Mouse (Mus musculus) gastrocnemius, postnatal 4 days (tissue): ENCODE results near the gene Mark4. TPM values are rescaled to one million over a fixed set of nuclear protein-coding genes. Genes with fewer than 3 reads are reported as not detected.

Experiments
- DNase-seq, 2 experiments: peaks; one replicate each; pipeline ENCODE4 v3.0.0; 2021 to 2022; ENCODE audit warnings: low spot score in 2 of 2, mixed read lengths in 2 of 2
- total RNA-seq, 2 experiments: library from RNA; stranded (reverse); gene quantifications; 2 replicates each; pipeline ENCODE4 v1.2.3; 2021

The Mark4 gene
- total RNA-seq, 2 experiments from 2014 or later: 18.9 to 20.5 TPM

DNA sequence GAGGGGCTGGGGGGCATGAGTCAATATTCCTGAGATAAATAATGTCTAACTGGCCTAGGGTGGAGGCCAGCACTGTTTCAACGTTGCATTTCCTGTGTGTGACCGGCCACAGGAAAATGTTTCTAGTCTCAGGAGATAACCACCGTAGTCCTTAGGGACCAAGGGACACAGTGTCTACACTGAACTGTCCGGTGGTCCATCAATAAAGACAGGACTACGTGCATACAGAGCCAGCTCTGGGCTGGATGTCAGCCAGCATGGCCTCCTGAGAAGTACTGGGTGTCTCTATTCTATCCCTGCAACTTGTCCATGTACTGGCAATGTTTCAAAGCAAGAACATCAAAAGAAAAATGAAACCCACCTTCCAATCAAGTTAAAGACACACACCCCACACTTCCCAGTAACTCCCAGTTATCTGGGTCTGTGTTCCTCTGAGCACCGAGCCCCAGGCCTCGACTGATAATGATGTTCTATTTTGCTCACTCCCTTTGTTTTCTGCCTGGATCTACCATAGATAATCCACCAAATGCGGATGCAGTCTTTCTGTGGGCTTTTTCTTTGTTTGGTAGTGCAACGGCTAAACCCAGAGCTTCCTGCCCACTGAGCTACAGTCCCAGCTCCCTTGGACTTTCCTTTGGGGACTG, 17.1 kb downstream of the Mark4 start:
- no peak for DNase-seq

DNA sequence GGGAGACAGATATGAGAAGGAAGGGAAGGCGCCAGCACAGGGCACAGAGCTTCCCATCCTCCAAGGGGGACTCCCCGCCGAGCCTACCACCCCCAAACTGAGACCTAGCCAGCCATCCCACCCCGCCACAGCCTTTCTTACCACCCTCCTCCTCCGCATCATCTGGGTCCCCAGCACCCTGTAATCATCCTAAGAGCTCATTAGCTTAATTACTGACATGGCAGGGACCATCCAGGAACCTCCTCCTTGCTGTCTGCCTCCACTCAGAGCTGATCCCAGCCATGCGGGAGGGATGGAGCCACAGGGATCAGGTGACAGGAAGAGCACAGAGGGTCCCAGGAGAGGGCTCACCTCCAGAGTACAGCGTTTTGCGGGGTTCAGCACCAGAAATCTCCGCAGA, 21.6 kb downstream of the Mark4 start:
- DNase-seq: no peak

DNA sequence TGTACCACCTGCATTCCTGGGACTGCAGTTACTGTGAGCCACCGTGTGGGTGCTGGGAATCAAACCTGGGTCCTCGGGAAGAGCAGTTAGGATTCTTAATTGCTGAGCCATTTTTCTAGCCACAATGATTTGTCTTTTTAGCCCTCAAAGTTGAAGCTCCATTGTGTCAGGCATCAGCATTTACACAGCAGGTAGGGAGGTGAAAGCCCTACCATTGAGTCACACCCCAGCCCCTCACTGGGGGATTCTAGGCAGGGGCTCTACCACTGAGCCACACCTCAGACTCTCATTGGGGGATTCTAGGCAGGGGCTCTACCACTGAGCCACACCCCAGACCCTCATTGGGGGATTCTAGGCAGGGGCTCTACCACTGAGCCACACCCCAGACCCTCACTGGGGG, 22.3 kb downstream of the Mark4 start:
- no peak for DNase-seq

DNA sequence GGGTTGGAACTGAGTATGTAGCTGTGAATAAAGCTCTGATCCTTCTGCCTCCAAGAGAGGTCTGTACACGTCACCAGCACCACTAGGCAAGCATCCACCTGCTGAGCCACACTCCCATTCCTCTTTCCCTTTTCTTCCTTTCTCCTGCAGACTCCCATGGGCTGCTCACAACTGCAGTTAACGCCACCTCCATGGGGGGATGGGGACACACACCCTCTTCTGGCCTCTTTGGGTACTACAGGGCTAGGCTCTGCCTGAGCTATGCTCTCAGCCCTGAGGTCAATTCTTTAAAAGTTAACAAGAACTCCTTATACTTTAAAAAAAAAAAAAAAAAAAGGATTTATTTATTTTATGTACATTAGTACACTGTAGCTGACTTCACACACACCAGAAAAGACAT, 26.1 kb downstream of the Mark4 start:
- DNase-seq: no peak

DNA sequence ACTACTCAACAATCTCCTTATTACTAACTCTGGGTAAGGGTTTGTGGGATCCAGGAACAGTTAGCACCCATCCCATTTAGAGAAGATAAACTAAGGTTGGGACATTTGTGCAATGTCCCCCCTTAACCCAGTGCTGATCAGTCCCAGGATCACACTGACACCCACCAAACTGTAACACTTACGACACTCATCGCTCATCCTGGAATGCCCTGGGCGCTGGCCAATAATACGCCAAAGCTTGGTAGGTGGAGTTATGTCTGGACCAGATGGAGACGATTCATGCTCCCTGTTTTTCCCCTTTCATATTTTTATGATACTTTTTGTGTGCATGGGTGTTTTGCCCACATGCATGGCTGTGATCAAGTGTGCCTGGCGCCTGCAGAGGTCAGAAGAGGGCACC, 28.2 kb downstream of the Mark4 start:
- DNase-seq: no peak

DNA sequence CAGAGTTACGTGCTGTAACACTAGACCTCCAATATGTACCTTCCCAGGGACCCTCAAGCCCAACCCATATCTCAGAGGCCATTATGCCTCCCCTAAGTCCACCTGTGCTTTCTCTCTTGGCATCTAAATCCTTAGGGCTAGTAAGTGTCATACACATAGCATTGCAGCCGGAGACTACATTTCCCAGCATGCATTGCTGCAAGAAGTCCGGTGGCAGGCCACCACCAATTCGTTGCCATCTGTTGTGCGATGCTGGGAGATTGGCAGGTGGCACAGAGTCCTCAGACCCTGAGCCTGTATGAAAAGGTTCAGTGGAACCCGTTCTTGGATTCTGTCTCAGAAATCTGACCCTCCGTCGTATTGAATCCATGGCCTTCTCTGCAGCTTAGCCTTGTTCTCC, 28.9 kb downstream of the Mark4 start:
- DNase-seq: no peak

DNA sequence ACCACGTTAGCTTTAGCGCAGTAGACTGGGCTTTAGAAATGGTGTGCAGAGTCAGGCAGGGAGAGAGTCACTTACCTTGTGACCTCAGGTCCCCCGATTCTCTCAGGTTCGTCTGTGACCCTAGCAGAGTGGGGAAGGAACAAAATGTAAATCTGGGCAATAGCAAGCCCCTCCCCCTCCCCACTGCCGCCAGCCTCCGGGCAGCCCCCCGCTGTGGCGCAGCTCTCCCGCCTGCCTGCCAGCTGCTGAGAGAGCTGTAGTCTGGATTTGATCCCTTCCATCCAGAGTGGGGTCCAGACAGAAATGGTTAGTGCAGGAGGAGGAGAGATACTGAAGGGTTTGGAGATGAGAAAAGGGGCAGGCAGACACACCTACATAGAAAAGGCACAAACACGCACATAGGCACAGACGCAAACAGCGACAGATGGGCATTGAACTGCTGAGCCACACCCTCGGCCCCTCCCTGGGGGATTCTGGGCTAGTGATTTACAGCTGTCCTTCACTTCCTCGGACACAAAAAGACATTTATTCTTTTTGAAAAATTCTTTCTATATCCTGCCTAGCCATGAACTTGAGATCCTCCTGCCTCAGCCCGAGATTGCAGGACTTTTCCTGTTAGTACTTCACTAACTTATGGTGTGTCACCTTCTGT, 30.5 kb downstream of the Mark4 start:
- DNase-seq: no peak

DNA sequence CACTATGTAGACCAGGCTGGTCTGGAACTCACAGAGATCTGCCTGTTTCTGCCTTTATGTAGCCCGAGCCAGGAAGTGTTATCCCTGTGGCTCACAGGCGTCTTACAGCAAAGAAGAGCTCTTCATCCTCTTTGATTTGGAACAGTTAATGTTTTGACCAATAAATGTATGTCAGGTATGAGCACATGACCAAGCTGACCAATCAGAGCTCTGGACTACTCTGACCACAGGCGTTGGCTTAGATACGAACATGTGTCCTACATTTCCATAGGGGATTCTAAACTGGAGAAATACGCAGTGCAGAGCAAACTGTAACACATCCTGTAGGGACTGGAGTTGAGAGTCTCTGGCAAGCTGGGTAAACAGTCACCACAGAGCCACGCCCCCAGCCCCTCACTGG, 31.7 kb downstream of the Mark4 start:
- no peak for DNase-seq

DNA sequence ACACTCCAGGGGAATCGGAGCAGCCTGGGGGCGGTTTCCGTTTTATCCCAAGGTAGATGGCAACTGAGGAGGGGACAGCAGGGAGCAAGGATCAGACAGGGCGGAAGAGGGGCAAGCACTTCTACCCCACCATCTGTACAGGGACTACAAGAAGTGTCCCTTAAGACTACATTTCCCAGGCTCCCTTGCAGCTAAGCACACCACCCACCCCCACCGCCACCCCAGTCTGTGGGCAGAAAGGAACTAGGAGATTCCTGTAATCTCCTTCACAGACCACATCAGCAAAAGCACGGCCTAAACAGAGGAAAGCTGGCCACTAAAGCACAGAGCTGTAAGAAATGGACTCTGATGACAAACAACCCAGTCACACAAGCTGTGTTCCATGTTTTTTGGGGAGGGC, 32.3 kb downstream of the Mark4 start:
- DNase-seq: no peak

DNA sequence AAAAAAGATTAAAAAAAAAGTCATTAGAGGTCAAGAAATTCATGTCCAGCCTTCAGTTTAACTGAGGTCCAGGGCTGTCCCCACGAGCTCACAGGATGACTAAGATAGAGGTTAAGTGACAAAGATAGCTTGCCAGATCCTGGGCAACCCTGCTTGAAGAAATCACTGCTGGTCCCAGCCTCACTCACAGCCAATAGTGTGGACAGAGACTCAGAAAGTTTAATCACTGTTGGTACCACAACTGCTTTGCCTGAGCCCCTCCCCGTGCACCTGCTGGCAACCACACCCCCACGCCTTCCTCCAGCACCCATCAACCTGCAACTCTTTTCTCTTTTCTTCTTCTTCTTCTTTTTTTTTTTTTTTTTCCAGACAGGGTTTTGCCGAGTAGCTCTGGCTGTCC, 34.6 kb downstream of the Mark4 start:
- DNase-seq: no peak

DNA sequence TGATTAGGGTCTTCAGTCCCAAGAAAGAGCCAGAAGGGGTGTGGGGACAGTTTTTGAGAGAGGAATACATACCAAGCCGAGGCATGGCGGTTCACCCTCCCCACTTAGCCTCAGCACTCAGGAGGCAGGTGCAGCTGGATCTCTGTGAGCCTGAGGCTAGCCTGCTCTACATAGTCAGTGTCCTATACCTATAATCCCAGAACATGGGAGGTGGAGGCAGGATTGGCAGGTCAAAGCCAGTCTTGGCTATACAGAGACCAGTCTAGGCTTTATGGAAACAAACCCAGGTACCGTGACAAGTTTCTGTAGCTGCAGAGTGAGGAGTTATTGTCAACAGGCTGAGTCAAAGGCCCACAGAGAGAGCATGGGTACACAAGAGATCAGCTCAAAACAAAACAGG, 35.5 kb downstream of the Mark4 start:
- no peak for DNase-seq

DNA sequence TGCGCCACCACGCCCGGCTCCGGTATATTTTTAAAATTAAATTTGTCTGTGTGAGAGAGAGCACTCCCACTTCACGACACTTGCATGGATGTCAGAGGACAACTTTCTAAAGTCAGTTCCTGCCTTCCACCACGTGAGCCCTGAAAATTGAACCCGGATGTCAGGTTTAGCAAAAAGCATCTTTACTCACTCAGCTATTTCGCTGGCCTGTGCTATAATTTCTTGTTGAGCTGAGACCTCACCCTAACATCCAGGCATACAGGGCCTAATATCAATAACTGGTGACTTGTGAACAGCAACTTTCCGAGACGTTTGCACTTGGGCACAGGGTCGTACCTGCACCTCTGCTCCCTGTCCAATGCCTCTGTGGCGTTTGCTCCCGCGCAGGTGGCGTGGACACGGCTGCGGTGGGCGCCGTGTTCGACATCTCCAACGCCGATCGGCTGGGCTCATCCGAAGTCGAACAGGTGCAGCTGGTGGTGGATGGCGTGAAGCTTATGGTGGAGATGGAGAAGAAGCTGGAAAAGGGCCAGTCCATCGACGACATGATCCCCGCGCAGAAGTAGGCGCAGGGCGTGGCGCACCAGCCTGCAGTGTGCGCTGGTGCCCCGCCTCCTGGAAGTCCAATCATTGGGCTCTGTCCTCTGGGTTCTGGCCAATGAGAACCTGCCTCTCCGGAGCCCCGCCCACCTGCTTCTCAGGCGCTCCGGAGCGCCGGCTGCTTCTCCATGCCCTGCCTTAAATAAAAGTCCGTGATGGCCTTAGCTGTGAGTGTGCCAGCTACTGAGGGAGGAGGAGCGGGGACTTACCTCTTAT, 37.6 kb downstream of the Mark4 start:
- DNase-seq: peak in 1 of 2 experiments; percentile 77

DNA sequence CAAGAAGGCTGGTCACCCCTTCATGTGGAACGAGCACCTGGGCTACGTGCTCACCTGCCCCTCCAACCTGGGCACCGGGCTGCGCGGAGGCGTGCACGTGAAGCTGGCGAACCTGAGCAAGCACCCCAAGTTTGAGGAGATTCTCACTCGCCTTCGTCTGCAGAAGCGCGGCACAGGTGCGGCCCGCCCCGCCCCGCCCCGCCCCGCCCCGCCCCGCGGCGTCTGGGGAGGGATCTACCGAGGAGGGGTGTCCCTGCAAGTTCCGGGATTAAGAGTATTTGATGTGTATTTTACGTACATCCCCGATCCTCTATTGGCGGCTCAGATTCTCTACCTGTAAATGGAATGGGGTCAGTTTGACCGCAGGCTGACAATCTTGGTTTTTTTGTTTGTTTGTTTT, 38.5 kb downstream of the Mark4 start:
- DNase-seq: no peak

DNA sequence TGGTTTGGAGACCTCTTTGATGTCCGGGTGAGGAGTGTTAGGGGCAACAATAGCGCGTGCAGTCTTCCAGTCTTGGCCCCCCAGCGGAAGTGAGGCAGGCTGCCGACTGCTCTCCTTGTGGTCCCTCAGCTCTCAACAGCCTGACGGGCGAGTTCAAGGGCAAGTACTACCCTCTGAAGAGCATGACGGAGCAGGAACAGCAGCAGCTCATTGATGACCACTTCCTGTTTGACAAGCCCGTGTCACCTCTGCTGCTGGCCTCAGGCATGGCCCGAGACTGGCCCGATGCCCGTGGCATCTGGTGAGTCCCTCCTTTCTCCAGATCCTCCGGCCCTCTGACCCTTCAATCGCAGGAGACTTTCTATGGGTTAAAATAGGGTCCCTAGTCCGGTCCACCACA, 42.0 kb downstream of the Mark4 start:
- no peak for DNase-seq

DNA sequence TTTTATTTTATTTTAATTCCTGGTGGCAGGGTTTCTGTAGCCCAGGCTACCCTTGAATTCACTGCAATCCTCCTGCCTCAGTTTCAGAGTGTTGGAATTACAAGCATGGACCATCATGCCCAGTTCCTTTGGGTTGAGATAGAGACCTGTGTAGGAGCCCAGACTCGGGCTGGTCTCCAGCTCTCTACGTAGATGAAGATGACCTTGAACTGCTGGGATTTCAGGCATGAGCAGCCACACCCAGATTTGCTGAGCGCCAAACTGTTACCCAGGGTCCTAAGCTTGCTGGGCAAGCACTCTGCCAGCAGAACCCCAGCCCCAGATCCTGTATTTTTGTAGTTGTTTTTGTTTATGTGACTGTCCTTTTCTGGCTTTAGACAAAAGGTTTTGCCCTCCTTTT, 45.1 kb downstream of the Mark4 start:
- DNase-seq: no peak

DNA sequence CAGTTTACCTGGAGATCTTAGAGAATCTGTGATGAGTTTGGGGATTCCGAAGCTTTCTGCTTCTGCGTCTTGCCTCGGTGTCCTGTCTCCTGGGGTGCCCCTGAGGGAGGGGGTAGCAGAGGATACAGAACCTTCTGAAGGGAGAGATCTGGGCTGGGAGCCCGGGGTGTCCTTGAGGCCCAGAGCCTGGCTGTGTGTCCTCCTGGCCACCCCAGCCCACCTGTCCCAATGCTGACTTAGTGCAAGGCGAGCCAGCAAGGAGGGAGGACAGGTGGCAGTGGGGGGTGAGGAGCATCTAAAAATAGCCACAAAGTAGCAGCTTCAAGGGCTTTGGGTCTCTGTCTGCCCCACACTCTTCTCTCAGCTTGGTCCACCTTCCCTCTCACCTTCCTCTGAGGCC, 46.8 kb downstream of the Mark4 start:
- no peak for DNase-seq

DNA sequence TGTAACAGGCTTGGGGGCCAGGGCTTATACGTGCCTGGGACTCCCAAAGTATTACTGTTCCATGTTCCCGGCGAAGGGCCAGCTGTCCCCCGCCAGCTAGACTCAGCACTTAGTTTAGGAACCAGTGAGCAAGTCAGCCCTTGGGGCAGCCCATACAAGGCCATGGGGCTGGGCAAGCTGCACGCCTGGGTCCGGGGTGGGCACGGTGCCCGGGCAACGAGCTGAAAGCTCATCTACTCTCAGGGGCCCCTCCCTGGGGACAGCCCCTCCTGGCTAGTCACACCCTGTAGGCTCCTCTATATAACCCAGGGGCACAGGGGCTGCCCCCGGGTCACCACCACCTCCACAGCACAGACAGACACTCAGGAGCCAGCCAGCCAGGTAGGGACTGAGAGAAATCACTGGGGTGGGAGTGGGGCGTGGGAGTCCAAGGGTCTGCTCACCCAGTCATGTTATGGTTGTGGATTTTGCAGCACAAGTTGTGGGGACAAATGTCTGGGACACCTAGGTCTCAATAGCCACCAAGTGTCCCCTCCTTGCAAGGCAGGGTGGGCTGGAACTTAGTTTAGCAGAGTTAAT, 47.8 kb downstream of the Mark4 start:
- peak in 1 of 2 experiments; percentile 72 for DNase-seq

DNA sequence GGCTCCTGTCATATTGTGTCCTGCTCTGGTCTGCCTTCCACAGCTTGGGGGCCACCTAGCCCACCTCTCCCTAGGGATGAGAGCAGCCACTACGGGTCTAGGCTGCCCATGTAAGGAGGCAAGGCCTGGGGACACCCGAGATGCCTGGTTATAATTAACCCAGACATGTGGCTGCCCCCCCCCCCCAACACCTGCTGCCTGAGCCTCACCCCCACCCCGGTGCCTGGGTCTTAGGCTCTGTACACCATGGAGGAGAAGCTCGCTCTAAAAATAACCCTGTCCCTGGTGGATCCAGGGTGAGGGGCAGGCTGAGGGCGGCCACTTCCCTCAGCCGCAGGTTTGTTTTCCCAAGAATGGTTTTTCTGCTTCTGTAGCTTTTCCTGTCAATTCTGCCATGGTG, 48.9 kb downstream of the Mark4 start:
- DNase-seq: no peak

DNA sequence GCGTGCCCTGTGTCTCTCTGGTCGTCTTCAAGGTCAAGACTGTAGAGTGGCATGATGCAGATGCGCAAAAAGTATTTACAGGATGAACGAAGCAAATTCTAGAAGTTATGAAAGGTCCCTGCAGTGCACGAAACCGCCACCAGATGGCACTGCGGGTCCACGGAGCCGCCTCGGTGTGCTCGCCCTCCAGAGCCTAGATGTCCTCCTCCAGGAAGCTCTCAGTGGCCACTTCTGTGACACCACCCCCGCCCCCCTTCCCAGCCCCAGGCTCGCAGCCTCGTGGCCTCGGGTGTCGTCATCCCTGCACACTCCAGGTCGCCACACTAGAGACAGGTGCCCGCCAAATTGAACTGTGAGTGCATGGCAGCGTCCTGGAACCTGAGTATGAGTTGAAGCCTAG, 53.2 kb downstream of the Mark4 start:
- DNase-seq: peak; percentile 73 to 76

DNA sequence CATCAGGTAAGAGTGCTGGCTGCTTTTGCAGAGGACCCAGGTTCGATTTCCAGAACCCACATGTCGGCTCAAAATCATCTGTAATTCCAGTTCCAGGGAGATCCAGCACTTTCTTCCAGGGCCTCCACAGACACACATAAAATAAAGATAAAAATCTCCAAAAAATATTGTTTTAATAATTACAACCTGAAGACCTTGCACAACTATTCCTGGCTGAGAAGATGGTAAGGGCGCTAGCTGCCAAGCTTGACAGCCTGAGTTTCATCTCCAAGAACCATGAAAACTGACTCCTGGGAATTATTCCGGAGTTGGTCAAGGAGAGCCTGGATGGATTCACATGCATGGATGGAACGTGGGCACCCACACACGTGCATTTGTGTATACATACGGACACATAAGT, 54.1 kb downstream of the Mark4 start, which contains the start of gene Ckm:
Ckm (plus strand) TSS at position 301 of the 400 bp plus-strand sequence.
- no peak for DNase-seq

DNA sequence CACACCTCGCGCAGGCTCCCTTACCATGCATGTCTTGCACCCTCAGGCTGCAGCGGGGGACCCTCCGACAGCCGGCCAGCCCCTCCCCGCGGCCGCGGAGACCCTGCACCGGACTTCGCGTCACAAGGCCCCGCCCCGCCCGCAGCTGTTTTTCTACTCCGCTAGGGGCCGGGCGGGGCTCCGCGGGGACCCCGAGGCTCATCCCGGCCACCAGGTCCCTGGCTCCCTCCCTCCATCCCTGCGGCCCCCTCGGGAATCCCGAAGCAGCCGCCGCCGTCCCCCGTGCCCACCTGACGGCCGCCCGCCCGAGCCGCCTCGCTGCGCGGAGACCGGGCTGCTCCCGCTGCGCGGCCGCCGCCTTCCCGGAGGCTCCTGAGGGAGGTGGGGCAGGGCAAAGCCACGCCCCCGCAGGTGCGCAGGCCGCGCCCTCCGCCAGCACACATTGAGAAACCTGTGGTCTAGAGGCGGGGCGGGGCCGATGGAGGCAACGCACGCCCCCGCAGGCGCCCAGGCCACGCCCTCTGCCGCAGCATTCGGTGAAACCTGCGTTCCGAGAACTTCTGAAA, 54.8 kb downstream of the Mark4 start, which contains the start of gene Klc3:
Klc3 (minus strand) TSS at position 374 of the 566 bp plus-strand sequence.
- DNase-seq: no peak
